Mouse (Mus musculus) mature B cell (primary cell): Measurements from ENCODE around the gene E030018B13Rik.

Experiments used
- in situ Hi-C: fragments of 300-500 bp; cut with MboI; formaldehyde crosslinking; loops from 2 replicates; pipeline ENCODE4 v1.14.3; 2019

Gene E030018B13Rik

DNA sequence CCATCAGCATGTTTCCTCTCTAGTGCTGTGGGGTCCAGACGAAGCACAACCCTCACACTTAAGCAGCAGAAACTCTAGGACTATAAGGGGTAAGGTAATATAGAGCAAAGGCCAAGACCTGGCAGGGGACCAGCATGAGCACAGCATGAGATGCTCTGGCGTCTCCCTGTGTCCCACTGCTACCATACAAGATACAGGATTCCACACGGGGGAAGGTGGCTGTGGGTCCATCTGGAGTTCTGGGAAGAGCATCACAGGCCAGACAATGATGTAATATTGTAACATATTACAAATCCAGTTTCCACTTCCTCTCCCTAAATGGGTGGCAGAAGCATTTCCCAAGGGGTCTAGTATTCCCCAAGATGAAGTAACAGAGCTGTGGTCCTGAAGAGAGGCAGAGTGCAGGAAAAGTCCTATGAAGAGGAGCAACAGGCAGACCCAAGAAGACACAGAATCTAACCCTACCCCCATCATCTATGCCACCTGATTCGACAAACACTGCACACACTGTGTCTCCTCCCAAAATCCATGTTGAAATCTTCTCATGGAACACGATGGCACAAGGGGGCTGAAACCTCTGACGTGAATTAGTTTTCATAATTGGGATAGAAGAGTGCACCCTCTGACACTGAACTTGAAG is at the start of gene E030018B13Rik:
E030018B13Rik (plus strand) TSS at position 590 of the 640 bp plus-strand sequence.
- in situ Hi-C loops, result no loop called here

DNA sequence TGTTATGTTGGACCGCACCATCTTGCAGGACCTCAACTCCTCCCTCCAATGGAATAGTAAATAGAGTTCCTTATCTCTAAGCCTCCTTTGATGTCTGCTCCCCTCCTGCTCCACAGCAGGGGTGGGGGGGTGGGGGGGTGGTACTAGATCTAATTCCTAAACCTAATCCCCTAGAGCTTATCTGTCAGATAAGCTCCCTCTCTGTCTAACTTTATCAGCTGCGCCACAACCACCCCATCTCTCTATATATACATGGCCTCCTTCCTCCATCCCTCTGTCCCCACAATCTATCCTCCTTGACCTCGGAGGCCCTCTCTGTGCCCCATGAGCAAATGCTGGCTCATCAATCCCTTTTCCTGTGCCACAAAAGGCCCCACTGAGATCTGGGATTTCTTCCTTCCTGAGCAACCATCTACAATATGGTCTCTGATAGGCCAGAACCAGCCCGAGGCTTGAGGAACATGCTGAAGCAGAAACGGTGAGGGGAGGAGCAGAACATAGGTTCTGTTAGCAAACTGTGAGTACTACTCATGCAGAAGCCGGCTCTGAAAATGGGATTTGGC is 48.2 kb upstream of the E030018B13Rik start:
- in situ Hi-C loops, result no loop called here

DNA sequence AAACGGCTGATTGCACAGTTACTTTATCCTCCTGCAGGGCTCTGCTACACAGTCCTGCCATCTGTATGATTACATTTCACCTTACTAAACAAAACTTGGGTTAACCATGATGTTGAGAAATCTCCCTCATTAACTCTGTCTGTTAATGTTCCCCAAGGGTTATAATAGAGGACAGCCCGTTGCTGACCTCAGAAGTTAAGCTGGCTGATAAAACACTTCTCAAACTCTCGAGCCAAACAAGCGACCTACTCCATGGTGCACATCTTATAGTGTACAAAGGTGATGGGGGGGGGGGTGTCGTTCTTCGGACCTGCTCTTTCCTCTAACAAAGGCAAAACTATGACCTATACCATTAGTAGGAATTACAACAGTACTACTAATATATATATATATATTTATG is 45.0 kb upstream of the E030018B13Rik start:
- in situ Hi-C loops, result no loop called here

- in situ Hi-C loops, result no loop called here
Observed at GRCm38 (mm10) chr7:63873880-63874279, 42.8 kb upstream of the E030018B13Rik start.

DNA sequence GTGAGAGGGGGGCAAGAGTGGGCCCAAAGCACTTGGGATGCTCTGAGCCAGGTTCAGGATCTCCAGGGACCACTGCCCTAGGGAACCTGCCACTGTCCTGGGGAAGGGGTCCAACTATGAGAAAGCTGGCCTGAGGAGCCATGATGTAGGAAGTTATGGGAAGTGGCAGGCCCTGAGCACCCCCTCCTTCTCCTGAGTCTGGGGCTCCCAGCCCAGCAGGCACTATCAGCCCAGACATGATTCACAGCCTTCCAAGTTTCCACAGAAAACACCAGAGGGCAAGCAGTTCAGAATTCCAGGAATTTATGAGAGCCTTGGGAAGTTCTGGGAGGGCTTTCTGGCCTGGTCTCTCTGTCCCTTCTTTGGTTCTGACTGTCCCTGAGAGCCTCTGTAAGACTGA is 41.0 kb upstream of the E030018B13Rik start:
- in situ Hi-C loops, result no loop called here

DNA sequence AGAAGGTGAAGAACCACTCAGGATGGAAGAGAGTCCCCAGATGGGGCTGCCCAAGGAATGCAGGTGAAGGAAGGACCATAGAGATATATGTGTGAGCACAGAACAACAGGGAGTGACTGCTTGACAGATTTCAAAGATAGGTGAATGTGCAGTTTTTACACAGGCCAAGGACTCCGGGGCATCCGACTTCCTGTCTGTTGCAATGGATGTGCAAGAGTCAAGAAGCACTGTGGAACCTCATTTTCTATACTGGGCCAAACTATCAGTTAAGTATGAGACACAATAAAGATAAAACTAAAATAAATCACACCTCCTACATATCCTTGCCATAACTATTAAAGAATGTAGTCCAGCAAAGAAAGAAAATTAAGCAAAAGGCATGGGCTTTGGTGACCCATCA is 40.0 kb upstream of the E030018B13Rik start:
- in situ Hi-C loops, result no loop called here

DNA sequence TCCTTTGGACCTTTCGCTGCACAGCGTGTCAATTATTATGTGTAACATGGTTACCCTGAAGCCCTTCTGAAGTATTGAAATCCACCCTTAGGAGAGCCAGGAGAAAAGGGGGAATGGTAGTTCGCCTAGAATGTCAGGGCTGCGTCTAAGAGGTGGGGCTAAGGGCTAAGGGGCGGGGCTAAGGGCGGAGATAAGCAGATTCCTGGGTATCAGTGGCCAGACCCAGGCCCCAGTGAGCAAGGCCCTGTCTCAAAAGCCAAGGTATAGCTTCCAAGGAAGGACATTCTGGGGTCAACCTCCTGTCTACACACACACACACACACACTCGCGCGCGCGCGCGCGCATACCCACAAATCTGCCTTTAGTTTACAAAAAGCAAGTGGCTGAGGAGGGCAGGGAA is 39.0 kb upstream of the E030018B13Rik start:
- in situ Hi-C loops, result no loop called here

DNA sequence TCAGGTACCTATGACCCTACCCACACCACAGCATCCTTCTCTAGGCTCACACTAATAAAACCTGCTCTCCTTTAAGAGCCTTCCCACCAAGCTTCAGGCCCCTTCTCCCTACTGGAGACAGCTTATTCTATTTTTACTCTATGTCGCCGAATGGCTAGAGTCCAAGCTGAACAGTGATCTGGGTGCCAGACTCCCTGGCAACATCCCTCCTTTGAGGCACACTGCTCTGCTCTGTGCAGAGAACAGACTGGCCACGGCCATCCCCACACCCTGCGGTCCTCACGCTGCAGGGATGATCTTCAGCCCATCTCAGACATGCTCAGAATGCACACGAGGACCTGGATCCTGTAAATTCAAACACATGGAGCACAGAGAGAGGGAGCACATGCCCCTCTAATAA is 37.1 kb upstream of the E030018B13Rik start:
- in situ Hi-C loops, result no loop called here

DNA sequence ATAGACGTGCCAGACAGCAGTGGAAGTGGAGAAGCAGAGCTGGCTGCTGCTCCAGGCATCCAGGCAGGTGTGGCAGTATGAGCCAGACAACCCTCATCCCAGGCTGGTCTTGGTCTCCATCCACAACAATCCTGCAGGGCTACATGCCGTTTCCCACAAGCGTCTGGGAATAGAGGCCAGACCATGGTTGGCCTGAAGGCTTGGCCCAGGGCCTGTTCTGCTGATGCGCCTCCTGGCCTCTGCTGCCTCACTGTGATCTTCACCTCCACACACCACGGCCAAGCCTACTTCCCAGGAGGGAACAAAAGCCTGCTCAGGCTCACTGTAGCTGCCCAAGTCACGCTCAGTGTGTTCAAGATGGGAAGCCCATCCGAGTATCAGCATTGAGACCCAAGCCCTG is 33.9 kb upstream of the E030018B13Rik start:
- in situ Hi-C loops, result no loop called here

GRCm38 (mm10) chr7:63885025-63885424 is 31.6 kb upstream of the E030018B13Rik start:
- in situ Hi-C loops, result no loop called here

GRCm38 (mm10) chr7:63887034-63887551 is 29.6 kb upstream of the E030018B13Rik start:
- in situ Hi-C loops, result no loop called here

DNA sequence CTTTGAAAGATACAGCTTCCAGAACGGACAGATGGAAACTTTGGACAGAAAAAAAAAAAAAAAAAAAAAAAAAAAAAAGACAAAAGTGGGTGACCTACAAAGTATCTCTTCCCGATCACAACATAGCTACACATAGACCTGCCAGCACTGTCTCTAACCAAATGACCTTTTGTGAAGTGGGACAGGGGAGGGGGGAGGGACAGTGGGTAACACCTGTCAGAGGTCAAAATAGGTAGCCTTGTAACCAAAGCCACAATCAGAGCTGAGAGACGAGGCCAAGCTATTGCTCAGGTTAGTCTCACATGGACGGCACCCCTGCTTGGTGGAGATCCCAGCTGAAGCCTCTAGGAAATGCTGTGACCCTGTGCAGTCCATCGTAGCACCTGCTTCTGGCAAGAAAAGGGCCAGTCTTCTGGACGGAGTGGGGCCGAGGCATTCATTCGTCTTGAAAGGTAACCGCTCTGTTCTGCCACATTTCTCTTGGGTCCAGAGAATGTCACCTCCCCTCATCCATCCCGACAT is 29.0 kb upstream of the E030018B13Rik start:
- in situ Hi-C loops, result no loop called here

DNA sequence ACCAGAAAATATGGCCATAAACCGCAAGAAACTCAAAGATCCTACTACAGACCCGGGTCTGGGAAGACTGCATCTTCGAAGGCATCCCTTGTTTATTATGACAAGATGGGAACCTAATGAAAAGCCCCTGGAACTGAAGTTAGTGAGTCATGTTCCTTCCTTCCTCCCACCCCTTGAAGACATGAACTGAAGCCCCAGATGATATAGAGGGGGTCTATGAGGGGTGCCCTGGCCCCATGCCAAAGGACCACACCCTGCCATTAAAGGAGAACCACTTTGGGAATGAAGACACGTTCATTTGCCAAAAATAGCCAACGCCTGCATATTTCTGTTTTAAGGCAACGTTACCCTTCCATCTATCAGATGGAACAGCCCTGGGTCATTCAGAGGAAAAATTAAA is 28.0 kb upstream of the E030018B13Rik start:
- in situ Hi-C loops, result no loop called here

DNA sequence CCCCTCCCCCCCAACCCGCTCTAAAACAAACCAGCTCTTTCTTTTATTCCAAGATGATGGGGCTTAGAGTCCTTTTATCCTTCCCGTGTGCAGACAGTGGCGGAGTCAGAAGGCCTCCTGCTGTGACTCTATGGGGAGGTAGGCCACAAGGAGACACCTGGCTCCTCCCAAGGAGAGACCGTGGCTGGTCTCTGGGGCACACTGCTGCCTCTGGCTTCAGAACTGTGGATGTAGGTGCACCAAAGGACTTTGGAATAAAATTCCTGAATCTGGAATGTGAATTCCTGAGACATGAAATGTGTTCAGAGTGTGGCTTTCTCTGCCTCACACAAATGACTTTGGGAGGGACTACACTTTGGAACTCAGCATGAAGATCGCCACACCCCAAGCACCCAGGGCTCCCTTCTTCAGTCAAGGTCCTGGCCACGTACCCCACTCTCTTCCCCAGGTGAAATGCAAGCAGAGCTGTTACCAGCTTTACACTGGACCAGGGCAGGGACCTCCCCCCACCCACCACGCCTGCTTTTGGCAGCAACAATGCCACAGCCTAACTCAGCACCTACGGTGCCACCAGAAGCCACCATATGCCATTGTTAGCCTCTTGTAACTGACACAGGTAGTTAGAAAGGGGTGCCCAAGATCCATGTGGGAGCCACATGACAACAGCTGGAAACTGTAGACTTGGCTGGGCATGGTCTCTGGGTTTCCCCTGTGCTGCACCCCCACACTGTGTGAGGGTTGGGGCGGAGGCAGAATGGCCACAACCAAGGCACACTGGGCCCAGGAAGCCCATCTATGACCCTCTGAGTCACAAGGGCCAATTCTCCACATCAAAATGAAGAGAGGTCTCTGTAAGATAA is 27.3 kb upstream of the E030018B13Rik start:
- in situ Hi-C loops, result no loop called here

DNA sequence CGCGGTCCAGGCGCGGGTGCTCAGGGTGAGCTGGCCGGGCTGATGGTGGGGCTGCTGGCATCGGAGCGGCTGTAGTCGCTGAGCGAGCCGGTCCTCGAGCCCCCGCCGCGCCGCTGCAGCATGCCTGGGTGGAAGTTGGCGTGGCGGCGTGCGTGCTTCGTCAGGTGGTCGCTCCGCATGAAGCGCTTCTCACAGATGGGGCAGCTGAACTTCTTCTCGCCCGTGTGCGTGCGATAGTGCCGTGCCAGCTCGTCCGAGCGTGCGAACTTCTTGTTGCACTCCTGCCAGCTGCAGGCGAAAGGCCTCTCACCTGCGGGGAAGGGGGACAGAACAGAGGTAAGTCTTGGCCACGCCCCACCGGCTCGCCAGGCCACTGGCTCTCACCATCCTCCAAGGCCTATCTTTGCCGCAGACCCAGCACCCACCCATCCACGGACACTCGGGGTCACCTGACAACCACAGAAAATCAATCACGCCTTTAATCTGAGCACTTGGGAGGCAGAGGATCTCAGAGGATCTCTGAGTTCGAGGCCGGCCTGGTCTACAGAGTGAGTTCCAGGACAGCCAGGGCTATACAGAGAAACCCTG is 25.1 kb upstream of the E030018B13Rik start:
- in situ Hi-C loops, result no loop called here

- in situ Hi-C loops, result no loop called here
Observed at GRCm38 (mm10) chr7:63893201-63893600, 23.5 kb upstream of the E030018B13Rik start.

DNA sequence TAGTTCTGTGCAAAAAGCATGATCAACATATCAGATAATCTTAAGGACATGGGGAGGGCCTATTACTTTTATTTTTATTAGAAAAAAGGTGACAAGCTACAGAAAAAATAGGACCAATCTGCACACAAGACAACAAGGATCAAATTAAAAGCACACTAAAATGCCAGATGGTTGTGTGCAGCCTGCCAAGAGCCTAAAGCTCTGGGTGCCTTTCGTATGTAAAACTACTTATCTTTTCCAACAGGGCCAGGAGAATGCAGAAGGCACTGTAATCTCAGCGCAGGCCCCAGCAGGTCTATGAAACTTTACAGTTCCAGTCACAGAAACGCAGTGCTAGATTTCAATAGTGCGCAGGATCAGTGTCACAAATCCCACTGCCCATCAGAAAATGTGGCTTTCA is 22.9 kb upstream of the E030018B13Rik start:
- in situ Hi-C loops, result no loop called here

- in situ Hi-C loops, result no loop called here
Observed at GRCm38 (mm10) chr7:63894662-63895061, 22.0 kb upstream of the E030018B13Rik start.

DNA sequence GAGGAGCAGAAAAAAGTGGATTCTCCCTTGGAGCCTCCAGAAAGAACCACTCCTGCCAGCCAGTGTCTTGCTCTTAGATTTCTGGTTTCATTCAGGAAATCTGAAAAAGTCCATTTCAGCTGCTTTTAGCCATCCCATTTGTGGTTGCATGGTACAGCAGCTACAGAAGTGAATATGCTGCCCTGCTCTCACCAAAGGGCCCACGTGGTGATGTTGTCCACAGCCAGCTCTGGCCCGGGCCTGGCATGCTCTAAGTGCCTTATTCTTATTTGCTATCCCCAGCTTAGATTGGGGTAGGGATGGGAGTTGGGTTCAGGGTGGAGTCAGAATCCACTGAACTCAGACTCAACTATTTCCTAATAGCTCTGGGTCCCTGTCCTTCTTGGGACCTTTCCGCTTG is 21.4 kb upstream of the E030018B13Rik start:
- in situ Hi-C loops, result no loop called here

DNA sequence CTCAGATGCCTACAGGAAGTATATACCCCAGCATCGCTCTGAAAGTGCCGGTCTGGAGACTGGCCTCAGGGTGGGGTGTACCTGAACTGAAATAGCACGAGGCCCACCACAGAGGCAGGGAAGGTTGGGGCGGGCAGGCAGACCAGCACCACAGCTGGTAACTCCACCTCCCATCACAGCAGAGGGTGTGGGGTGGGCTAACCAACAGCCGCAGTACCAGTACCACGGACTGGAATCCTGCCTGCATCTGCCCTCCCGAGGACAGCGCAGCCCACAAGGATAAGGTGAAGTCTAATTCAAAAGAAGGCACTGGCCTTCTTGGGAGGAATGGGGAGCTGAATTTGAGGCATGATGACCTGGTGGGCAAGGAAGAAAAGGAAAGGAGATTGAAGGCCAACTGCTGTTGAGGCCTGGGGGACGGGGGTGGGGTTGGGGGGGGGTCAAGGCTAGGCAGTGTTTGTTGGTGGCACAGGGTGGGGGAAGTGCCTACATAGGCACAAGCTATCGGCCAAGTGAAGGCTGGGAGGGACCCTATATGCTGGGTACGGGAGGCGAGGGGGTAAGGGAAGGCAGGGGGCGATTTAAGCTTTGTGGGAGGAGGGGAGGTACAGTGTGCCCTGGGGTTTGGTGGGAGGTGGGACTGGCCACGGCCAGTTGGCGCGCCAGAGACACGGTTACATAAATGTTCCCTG is 20.2 kb upstream of the E030018B13Rik start:
- in situ Hi-C loops, result no loop called here

DNA sequence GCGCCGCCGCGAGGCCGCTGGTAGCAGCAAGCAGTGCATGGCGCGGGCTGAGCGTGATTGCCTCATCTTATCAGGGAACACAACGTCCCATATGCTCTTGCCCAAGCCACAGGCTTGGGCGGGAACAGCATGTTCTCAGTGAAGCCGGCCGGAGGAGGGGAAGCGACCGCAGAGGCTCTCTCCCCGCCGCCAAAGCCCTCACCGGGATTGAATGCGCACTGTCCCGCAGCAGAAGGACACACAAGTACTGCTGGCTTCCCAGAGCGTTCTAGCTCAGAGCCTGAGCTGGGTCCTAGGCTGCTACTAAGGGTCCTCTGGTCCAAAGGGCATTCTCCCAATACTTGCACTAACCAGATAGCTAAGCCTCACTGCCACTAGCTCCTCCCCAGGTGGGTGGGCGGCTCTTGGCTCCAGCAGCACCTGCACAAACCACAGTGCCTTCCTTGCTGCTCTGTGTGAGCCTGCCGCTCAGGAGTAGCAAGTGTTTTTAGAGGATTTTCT is 19.6 kb upstream of the E030018B13Rik start:
- in situ Hi-C loops, result no loop called here
